8 mouse cellular contexts compared by ENCODE assay signal in genomic region chr3:40949170-40949902, GRCm38 (mm10). TPM values are rescaled to one million over a fixed set of nuclear protein-coding genes. Genes with fewer than 3 reads are reported as not detected.
DNase-seq lines count a peak whose midpoint lies in the region; ATAC-seq lines count a peak whose summit lies in the region.

TSS of gene Larp1b (plus strand) at chr3:40949828.

- peak within 1 kb of the TSS; percentile 62 for H3K27ac ChIP-seq in intestine, embryonic 14.5 days (ENCODE audit: low read depth)

- H3K9ac ChIP-seq in intestine, embryonic 14.5 days (ENCODE audit: low read length), result peak within 1 kb of the TSS; percentile 44

- WGBS in intestine, embryonic 14.5 days, result 1% methylated on average over 64 of the region's 66 CpGs

- H3K4me2 ChIP-seq in intestine, embryonic 14.5 days (ENCODE audit: low read length), result peak within 1 kb of the TSS; percentile 95

- ATAC-seq in intestine, embryonic 14.5 days (replicated peaks; ENCODE audit: low FRiP score, low TSS enrichment, low read depth), result peak; percentile 95

- H3K36me3 ChIP-seq in intestine, embryonic 14.5 days (ENCODE audit: control insufficient read depth, insufficient read depth, low read length), result no peaks in the 10 kb centered on the region

- H3K4me1 ChIP-seq in intestine, embryonic 14.5 days (replicated peaks; ENCODE audit: control insufficient read depth, insufficient read depth, low read length), result peaks cover 7% of the 10 kb centered on the region; the same call in 1 of the 2 replicates

- intact Hi-C loops in left cerebral cortex, postnatal 14 days (cut with DNase I), result no loop called here

- H3K27me3 ChIP-seq in intestine, embryonic 14.5 days (replicated peaks; ENCODE audit: control insufficient read depth, insufficient read depth, low read length), result peaks cover 8% of the 10 kb centered on the region; the same call in 1 of the 2 replicates

- no peaks in the 10 kb centered on the region for H3K9me3 ChIP-seq in intestine, embryonic 14.5 days (ENCODE audit: control insufficient read depth, low read length)

- peak within 1 kb of the TSS; percentile 61 for H3K4me3 ChIP-seq in intestine, embryonic 14.5 days (ENCODE audit: low read depth, low read length)

- DNase-seq in adrenal gland, adult 18-20 months (ENCODE audit: low spot score in 2 of 2), result peak; percentile 100
- peak; percentile 99 for DNase-seq in embryo, embryonic 11 days
- DNase-seq in gastrocnemius, postnatal 25 days, result peak; percentile 99
- DNase-seq in intestine, embryonic 14.5 days (ENCODE audit: low spot score), result peak; percentile 99
- peak; percentile 96 to 98 for DNase-seq in left cerebral cortex, postnatal 14 days (ENCODE audit: low spot score in 2 of 2)
- DNase-seq in mesoderm, embryonic 11.5 days (ENCODE audit: low read depth, low spot score), result peak; percentile 97
- peak; percentile 99 for DNase-seq in right cerebral cortex, postnatal 36 days (ENCODE audit: low spot score in 2 of 2)
- peak; percentile 100 for DNase-seq in yolk sac, embryonic 10.5 days (ENCODE audit: low spot score)

RNA-seq across cellular contexts. Expression of gene Larp1b, which starts in this region (rescaled TPM):
- total RNA-seq in adrenal gland, adult 18-20 months (2021), result 10 to 100 TPM; 31.1 to 35.6 TPM
- total RNA-seq in gastrocnemius, postnatal 25 days (2021), result 10 to 100 TPM; 60.3 to 69.2 TPM
- polyA plus RNA-seq in intestine, embryonic 14.5 days (2014; fragmentation: Nextera tagmentation; extraction: Ambion mirVana), result 6.2 and 6.3 TPM in 2 replicates
- total RNA-seq in left cerebral cortex, postnatal 14 days (2021), result 10 to 100 TPM; 21.6 to 21.9 TPM

Comparison
In these comparisons a context has a peak if more than half of its experiments do, and no peak if none do; other contexts are left out.
1. Peak in every context shown above with its lines: DNase-seq, ATAC-seq, H3K4me3 ChIP-seq and H3K27ac ChIP-seq.